Mouse (Mus musculus): ENCODE data around the gene Stk32c.

The Stk32c gene

DNA sequence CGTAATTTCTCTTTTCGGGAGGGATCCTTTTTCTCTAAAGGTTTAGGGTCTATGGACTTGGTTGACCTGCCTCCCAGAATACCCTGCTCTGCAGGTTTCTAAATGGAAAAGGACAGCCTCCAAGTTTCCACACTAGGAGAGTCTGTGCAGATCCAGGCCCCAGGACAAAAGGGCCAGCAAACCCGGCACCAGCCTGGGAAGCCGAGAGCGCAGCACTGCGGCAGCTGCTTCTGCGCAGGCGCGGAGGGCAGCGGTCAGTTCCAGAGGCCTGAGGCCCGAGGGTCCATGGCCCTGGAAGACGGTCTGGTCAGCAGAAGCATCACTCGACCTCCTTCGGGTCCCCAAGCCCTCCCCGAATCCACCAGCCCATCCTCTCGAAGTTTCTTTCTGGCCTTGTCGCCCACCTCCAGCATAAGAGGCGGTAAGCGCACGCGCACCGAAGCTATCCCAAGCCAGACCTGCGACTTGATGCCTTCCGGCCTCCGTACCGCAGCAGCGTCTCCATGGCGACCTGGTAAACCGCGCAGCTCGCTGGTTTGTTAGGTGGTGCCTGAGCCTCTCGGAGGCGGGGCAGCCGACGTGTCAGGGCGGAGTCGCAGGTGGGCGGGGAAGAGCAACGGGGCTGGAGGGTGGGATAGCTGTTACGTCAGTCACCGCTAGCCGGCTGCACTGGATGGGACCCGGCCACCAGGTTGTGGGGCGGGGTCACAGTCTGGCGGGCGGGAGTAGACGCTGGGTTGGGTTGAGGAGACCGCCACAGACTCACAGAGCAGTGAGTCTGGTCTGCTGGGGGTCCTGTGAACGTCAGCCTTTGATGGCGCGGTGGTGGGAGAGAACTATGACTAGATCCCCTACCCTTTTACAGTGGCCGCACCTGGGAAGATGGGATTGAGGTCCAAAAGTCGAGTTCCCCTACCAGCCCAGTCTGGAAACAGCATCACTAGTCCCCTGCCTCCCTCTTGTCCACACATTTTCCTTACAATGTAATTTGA, at the start of gene Stk32c, which contains the start of gene Lrrc27:
Gene Stk32c, minus strand, starts transcription at position 554 of the 992 bp plus-strand sequence.
Gene Lrrc27, plus strand, starts transcription at position 235 of the 992 bp plus-strand sequence.
- DNase-seq (ENCODE audit: low read depth, low spot score): peak; percentile 97

DNA sequence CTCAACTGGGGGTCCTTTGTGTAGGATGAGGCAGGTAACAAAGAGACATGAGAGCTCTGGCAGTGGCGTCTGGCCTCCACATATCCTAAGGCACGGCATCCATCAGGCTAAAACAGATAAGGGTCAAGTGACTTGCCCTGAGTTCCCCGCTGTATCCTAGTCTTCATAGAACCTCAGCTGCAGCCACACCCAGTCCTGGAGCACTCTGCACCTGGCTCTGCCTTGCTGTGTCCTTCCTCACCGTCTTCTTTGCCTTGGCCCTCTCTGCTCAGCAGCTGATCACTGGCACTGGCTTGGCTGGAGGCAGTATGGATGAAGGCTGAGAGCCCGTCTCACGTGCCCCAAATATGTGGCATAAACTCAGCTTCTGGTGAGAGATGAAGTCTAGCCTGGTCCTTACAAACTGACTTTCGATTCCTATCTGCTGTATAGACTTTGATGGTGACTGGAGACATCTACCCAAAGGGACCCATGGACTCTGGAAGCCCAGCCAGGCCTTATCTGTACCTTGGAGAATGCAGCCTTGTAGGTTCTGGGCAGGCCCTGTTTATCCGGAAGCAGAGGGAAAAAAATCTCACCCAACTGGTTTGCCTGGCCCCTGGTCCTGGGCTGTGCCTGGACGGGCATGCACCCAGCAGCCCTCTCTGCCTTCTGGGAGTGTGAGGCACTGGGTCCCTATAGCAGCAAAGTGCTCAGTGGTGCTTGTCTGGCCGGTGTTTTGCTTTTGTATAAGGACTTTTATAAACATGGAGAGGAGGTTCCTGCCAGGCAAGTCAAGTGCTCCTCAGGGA, 44.8 kb upstream of the Stk32c start:
- DNase-seq (ENCODE audit: low read depth, low spot score): no peak

DNA sequence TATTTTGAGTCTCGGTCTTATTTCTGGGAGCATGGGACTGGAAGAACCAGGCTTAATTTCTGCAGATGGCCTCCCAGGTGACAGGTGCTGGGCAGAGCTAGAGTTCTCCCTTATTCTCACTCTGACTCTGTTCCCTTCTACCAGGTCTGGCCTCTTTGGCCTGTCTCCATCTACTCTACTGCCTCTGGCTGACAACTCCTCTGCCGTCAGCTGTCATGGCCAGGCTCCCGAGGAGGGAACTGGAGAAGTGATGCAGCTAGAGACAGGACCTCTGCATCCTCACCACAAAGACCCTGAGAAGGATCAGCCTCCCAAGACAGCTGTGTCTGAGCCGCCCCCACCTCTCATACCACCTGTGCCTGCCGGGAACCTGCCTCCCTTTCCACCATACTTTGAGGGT, 41.5 kb upstream of the Stk32c start:
- DNase-seq (ENCODE audit: low read depth, low spot score): no peak

DNA sequence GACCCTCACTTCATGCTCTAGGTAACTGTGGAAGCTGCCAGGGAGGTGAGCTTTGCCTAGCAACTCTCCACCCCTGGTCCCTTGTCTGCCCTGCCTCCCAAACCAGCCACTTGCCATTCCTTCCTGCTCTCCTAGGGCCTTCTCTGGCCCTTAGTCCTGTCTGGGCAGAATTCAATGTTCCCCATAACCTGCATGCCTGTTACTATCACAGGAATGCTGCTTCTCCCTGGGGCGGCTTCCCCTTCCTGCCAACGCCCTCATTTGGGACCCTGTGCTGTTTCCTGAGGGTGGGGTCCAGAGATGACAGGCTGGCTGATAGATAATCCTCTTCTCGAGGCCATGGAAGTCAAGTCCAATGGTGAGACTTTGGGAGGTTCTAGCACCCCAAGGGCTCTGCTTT, 40.4 kb upstream of the Stk32c start:
- no peak for DNase-seq (ENCODE audit: low read depth, low spot score)

DNA sequence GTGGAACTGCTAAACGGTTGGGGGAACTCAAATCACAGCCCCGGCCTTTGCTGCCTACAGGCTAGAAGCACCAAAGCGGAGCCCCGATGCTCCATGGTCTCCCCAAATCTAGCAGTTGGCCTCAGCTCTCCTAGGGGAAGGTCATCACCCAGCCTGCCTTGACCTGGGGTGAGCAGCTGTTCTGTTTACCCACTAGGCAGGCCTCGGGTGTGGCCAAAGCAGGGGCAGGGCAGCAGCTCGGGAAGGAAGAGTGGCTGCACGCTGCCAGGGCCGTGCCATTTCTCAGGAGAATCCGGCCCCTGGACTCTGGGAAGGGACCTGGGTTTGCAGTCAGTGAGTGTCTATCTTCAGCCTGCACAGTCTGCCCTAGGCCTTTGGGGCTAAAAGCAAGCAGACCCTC, 39.9 kb upstream of the Stk32c start:
- DNase-seq (ENCODE audit: low read depth, low spot score): no peak

DNA sequence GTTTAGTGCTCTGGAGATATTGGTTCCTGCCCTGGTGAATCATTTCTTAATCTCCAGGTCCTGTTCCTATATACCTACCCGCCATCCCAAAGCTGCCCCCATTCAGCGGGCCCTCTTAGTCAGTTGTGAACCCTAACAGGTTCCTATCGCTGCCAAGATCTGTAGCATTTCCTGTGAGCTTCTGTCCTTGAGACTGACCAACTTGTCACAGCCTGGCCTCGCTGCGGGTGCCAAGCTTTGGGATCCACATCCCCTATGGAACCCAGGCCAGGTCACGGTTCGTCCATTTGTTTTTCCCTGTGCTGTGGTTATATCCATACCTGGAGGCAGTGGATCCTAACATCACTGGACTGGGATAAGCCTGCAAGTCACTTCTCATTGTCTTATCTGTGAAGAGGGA, 39.5 kb upstream of the Stk32c start:
- no peak for DNase-seq (ENCODE audit: low read depth, low spot score)

DNA sequence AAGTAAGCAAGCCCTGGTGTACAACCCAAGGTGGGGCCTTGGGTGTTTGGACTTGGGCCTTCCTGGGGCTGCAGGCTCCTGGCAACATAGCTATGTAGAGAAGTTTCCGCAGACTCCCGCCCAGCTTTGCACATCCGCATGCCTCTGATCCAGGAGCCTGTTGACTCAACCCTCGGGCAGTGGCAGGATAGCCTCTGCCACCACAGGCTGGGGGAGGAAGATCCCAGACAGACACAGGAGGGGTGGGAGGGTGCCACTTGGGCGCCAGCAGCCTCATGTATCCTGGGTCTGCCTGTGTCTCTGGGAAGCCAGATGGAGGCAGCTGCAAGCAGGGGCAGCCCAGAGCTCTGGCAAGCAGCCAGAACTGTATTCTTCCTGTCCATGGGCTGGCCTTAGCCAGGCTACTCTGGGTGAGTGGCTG, 38.8 kb upstream of the Stk32c start:
- peak; percentile 64 for DNase-seq (ENCODE audit: low read depth, low spot score)

DNA sequence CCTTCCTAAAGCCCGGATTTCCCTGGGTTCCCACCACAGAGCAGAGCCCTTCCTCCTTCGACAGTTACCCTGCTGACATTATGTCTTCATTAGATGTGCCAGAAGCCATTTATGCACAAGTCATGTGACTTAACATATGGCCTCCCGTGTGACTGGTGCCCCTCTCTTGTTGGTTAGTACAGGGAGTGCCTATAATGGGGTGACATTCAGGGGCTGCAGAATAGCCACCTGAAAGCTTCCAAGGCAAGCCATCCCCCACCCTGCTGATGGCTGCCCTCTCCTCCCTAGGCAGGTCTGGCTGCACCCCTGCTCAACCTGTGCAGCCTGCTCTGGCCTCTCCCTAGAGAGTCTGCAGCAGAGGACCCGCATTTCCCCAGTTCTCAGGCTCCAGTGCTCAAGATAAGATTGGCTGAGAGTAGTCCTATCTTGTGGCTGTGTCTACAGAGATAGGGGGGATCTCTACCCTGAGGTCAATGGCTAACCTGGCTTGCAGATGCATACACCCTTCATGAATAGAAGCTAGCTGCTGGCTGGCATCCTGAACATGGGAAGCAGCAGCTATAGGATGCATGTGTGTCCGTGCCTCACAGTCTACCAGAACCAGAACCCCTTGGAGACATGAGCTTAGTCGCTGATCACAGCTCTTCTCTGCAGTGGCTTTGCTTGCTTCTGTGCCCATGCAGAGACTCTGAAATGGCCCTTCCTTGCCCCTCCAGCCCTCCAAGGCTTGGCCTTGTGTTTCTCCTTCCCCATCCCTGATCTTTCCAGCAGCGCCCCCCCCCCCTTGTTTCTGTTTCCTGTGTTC, 36.5 kb upstream of the Stk32c start:
- no peak for DNase-seq (ENCODE audit: low read depth, low spot score)

DNA sequence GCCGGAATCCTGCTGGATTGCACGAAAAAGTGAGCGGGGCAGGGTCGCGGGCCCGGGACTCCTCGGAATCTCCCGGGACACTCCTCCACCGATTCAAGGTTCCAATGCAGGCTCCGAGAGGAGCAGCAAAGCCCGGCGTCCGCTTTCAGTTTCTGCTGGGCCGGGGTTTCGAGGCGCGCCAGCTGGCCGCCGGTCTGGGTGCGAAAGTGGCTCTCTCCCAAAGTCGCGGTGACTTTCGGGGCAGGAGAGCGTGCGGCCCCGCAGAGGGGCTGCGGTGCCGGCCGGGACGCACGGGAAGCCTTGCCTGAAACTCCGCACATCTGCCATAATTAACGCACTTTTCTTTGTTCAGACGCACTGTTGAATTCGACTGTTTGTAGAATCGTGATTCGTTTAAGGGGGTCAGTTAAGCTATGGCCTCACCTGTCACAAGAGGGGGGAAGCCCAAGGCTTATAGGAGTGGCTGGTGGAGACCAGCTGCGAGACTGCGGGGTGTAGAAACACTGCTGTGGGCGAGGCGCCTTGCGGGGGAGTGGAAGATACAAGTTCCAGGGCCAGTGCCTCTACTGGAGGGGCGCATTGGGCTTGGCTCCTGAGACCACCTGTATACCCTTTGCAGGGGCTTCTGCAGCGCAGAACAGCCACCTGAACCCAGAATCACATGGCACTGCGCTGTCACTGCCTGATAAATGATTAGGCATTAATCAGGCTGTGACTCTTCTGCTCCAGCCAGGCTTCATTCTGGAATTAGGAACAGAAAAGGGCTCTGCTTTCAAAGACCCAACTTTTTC, 35.7 kb upstream of the Stk32c start:
- DNase-seq (ENCODE audit: low read depth, low spot score): no peak

DNA sequence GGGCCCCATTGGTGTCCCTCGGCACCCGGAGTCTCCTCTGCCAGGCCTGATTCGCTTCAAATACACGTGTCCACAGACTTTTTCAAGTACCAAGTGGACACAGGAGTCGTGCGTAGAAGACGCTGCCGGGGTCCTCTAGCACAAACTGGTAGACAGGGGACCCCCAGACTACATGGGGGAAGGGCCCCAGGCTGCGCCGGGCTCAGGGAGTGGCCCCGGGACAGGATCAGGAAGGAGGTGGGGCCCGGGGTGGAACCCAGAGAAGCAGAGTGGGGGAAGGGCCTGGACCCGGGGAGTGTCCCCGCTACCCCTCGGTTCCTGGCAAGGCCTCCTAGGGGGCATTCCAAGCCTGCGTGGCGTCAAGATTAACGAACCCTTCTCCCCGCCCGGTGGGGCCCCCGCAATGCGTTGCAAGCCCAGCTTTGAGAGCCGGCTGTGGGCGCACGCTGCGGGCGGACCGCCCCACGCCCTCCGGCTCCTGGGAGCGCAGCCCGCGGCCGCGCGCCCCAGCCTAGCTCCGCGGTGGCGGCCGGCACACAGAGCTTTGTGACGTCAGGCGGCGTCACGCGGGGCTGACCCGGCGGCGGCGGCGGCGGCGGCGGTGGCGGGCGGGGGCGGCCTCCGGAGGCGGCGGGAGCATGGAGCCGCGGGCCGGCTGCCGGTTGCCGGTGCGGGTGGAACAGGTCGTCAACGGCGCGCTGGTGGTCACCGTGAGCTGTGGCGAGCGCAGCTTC, 34.9 kb upstream of the Stk32c start, which contains the start of gene Pwwp2b:
Gene Pwwp2b, plus strand, starts transcription at position 602 of the 734 bp plus-strand sequence.
- DNase-seq (ENCODE audit: low read depth, low spot score): peak; percentile 54

DNA sequence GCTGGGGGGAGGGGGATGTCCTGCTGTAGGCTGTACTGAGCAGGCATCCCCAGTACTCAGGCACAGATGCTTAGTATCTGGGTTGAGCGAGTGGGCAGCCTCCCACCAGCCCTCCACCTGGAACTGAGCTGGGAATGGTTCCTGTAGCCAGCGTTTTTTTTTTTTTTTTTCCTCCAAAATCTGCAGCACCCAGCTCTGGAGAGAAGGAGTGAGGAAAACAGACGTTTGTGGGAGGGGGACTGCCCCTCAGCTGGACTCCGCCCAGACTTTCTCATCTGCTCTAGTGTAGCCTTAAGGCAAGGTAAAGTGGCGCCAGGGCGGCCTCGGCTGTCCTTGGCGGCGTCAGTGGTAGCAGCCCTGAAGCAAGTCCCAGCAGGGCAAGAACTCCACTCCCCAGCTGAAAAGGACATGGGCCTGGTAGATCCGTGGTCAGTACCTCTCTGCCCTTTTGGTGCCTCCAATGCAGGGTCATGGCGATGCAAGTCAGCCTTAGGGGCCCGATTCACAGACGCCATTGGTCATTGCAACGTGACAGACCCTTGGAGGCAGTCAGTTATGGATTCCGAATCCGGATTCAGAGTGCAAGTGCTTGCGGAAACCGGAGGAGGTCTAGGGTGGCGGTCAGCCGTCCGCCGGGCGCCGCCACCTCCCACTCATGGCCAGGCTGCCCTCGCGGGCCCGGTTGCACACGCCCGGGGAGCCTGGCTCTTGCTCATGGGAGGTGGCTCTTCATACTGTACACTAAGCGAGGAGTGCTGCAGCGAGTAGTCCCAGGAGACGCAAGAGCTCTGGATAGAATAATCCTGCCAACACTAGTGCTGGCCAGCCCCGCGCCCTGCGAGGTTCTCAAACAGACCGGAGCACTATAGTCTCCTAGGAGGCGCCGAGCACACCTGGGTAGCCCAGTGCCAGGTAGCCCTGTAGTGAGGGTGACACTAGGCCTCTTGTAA, 34.1 kb upstream of the Stk32c start:
- peak; percentile 58 for DNase-seq (ENCODE audit: low read depth, low spot score)

DNA sequence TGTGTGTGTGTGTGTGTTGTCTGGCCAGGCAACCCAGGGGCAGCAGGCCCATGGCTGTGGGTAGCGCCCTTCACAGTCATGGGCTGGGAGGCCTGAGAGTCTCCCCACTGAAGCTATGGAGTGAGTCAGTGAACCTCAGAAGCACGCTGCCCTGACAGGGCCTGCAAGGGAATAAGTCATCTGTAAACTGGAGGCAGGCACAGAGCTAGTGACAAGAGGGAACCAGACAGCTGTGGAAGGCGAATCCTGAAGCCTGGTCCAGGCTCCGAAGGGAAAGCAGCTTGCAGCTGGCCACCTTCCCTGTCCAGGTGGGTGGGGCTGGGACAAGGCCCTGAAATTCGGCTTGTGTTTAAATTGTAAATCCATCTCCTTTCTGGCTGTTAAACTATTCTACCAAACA, 33.0 kb upstream of the Stk32c start:
- no peak for DNase-seq (ENCODE audit: low read depth, low spot score)

DNA sequence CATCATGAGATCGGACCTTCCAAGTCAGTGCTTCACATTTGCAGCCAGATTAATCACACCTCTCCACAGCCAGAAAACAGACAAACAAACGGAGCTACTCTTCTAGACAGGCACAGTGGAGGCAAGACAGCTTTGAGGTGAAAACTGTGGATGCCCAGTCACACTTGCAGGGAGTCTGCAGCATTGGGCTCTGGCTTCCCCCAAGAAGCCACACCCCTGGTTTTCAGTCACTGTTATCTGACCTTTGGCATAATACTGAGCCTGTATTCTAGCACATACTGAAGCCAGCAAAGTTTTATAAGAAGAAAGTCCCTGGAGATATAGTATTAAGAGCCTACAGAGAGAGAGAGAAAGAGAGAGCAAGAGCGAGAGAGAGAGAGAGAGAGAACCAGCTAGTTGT, 26.3 kb upstream of the Stk32c start:
- DNase-seq (ENCODE audit: low read depth, low spot score): no peak

DNA sequence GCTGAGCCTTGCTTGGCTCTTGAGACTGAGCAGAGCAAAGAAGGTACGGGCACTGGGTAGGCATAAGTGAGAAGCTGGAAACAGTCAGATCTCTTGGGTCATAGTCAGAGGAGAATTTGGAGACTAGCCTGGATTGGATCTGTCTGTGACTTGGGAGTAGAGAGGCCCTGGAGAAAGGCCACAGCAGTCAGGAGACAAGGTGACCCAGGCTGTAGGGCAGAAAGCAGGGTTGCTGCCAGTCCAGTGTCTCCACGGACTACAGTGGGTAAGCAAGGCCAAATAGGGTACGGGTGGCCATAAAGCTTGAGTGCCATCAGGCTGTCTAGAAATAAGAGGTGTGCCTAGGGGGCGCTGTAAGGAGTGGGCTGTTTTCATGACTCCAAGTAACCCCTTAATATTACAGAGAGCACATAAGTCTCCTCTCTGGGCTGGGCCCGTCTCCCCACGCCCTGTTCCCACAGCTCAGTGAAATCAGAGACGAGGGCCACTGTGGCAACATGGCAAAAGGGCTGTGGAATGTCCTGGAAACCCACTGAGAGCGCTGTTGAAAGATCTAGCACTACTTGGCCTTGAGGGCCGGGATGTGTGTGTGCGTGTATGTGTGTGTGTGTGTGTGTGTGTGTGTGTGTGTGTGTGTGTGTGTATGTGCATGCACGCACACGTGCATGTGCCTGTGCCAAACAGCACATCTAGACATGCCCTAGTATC, 22.7 kb upstream of the Stk32c start:
- no peak for DNase-seq (ENCODE audit: low read depth, low spot score)

DNA sequence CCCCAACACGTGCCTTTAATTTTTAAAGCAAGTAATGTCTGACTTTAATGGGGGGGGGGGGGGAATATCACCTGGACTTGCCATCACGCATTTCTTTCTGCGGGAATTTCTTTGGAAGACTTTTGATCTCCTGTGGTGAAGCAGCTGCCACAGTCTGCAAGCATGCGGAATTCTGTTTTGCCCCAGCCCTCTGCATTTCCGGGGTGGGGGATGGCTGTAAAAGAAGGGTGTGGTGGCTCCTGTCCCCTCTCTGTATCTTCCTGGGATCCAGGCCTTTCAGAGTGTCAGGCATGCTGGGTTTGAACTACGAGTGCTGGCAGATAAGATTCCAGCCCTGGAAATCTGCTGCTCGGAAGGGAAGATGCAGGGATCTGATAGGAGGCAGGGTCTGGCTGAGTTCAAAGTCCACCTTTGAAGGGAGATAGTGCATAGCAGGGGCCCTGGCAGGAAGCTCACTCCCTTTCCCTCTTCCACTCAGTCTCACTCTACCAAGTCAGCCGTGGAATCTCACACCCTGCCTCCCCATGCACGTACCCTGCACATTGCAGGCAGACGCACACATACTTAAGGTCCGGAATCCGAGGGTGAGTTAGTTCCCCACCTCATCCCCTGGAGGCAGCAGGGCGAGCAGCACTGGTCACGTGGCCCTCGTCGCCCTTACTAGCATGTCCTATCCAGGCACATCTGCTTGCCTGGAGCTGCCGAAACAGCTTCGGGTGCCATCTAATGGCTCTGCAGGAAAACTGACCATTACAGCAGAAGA, 21.5 kb upstream of the Stk32c start:
- no peak for DNase-seq (ENCODE audit: low read depth, low spot score)

DNA sequence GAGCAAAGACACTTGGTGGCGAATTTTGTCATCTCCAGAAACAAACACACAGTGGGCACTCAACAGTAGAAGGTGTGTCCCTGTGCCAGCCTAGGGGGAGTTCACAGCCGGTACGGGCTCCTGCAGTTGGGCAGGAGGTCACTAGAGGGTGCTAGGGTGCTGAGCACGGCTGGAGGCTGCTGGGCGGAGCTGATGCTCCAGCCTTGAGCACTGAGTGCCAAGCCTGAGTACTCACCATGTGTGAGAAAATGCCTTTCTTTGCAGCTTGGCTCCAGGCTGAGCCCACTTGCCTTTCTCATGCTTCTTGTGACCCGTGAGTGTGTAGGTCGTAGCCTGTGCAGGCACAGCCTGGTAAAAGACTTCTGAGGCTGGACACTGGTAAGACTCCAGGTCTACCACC, 20.6 kb upstream of the Stk32c start:
- DNase-seq (ENCODE audit: low read depth, low spot score): peak; percentile 87

DNA sequence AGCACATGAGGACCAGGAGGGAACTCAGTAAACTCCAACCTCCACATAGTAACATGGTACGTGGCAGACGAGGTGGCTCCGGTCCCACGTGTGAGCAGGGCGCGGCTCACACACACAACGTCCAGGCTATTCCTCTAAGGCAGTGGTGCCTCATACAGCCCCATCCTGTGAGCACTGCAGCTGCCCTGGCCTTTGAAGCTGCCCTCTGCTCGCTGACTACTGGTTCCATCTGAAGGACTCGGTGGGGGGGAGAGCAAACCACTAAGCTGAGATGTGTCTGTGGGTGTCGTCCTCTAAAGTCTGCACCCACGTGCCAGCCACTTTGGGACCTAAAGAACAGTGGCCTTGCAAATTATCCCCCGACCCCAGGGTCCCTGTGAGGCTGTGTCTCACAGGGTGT, 17.1 kb upstream of the Stk32c start:
- DNase-seq (ENCODE audit: low read depth, low spot score): no peak

All from 3T3-L1 (cell line).